Mouse (Mus musculus): ENCODE data around the gene Smim22.

Gene Smim22

DNA sequence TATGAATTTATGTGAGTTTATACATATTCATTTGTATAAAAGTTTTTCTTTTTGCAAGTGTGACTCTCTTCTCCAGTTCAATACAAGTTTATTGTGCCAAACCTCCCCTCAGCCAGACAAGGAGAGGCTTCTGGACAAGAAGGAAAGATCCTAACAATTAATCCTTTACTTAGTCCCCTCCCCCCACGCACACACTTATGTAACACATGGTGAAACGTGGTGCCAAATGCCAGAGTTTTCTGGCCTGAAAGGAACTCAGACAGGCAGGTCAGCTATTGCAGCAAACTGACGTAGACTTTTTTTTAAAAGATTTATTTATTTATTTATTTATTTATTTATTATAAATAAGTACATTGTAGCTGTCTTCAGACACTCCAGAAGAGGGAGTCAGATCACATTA lies 6.5 kb upstream of the Smim22 start:
- in situ Hi-C loops (cut with MboI; ENCODE audit: unreplicated experiment in 2 of 2) = no loop called here

DNA sequence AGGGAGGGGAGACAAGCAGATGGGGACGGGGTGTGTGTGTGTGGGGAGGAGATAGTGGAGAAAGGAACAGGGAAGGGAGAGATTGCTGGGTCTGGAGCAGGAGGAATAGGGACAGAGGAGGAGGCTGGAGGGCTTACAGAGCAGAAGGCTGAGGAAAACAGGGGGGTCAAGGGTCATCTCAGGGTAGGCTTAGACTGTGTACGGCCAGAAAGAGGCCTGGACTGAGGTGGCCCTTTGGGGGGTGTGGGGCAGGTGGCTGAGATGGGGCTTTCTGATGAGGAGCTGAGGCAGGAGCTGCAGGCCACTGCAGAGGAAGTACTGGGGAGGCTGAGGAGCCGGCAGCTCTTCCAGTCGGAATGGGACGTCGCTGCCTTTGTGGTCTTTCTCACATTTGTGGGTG lies 404 bp downstream of the Smim22 start:
- in situ Hi-C loops (cut with MboI; ENCODE audit: unreplicated experiment in 2 of 2) = loop anchor here in 1 of 2 experiments (5.0 kb wide), 1 partner anchor 40 kb away; no protein-coding TSS in a partner anchor

DNA sequence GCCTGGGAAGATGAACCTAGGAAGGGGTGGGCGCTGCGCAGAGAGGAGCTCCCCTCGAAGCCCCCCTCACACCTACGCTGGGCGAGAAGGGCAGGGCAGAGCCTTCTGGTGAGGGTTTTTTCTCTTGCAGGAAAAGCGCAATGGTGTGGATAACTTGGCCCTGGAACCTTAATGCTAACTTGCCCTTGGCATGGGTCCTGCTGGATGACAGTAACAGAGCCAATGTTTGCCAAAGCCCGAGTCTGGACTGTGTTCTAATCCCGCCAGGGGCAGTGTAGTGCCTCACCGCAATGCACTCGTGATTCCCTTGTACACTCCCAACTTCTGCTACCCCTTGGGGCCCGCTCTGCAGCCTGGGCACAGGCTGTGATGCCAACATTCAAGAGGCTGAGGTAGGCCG lies 988 bp downstream of the Smim22 start:
- in situ Hi-C loops (cut with MboI; ENCODE audit: unreplicated experiment in 2 of 2) = loop anchor here in 1 of 2 experiments (5.0 kb wide), 1 partner anchor 41 kb away; no protein-coding TSS in a partner anchor

DNA sequence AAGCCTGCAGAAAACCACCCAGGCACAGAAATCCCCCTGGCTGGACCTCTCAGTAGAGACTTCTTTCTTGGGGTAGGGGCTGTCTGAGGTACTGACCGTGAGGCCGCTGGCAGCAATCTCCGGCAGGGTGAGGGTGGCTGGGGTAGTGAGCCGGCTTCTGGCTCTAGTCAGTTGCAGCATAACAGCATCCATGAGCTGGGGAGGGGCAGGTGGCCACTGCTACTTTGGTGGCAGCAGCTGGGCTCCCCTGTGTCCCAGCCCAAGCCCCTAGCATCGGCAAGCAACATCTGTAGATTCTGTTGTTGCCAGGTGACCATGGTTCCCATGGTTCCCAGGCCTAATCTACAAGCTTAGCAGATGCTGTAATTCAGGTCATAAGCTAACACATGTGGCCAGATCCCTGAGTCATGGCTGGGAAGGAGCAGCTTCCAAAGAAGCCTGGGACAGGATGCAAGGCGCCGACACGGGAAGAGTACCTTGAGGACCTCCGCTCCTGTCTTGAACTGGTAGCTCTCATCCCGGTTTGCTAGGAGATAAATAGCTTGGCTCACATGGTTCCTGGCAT lies 3.4 kb downstream of the Smim22 start:
- in situ Hi-C loops (cut with MboI; ENCODE audit: unreplicated experiment in 2 of 2) = loop anchor here in 1 of 2 experiments (5.0 kb wide), 1 partner anchor 33 kb away; no protein-coding TSS in a partner anchor

DNA sequence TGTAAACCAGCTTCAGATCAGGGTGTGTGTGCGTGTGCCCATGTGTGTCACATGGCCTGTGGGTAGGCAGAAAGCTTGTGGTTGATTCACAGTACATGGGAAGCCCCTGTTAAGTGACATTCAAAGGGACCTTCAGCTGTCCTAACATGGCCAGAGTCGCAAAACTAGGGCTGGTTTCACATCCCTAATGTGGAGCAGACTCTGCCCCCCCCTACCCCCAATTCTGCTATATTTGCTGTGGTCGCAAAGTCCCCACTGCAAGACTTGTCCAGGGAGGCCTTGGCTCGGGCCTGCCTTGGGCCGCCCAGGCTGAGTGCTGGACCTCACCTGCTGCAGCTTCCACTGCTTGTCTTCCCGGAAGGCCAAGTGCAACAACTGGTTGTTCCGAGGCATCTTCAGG lies 4.2 kb downstream of the Smim22 start:
- in situ Hi-C loops (cut with MboI; ENCODE audit: unreplicated experiment in 2 of 2) = loop anchor here in 1 of 2 experiments (5.0 kb wide), 1 partner anchor 34 kb away; no protein-coding TSS in a partner anchor

DNA sequence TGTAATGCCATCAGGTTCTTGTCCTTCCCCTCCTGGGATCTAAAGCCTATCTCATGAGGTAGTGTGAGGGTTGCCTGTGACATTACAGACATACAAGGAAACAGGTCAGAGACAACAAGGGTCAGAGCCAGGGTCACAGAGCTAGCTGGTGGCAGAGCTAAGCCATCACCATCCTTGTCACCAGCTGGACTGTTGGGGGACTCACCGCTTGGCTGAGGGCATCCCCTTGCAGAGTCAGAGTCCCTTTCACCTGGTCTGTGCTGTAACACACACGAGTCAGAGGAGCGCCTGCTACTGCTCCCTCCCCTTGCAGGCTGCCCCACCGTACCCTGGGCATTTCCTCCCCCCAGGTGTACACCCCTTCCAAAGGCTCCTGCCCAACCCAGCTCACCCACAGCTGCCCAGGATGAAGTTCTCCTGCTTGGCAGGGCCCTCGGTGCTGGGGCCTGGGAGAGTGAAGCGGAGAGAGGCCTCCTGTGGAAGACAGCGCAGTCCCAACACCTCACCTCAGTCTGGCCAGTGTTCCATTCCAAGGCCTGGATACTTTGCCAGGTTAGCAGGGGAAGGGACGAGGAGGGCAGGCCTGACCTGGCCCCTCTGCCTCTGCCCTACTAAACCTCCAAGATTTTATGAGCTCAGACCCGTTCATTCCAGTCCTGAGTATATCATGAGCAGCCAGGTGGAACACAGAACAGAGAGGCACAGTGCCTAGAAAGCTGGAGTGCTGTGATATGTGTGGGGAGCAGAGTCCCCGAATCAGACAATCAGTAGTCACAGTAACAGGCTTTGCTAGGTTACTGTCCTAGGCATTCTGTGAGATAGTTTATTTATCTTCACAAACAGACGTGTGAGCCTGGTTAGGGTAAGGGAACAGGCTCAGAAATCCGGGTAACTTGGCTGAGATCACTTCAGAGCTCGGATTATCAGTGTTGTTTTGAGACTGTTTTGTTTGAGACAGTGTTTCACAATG lies 5.2 kb downstream of the Smim22 start:
- in situ Hi-C loops (cut with MboI; ENCODE audit: unreplicated experiment in 2 of 2) = loop anchor here in 1 of 2 experiments (5.0 kb wide), 1 partner anchor 35 kb away; no protein-coding TSS in a partner anchor

DNA sequence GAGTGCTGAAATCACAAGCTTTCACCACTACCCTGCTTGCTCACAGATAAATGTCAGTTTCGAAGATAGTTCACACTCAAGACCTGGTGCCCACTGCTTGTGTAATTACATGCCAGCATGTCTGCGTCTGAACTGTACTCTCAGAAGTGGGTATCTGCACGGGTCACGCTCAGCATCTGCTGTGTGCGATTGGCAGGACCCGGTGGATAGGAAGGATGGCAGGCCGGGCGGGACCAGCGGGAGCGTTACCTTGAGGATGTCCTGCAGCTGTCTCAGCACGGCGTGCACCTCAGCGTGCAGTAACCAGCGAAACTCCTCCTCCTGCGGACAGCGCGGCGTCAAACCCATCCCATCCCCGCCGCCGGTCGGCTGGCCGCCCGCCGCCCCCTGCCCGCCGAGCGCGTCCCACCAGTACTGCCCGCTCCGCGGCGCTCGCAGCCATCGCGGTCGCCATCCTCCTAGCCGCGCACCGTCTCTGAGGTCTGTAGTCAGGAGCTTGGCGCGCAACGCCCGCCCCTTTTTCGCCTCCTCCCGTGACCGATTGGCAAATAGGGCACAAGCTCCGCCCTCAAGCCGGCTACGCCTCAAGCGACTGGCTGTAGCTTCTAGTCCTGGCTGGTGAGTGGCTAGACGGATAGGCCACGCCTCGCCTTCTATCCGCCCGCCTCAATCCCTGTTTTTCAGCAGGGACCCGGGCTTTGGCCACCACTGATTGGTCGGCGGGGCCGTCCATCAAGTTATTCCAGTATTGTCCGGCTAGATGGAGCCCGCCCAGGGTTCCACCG lies 6.2 kb downstream of the Smim22 start, which contains the start of gene Rogdi:
Gene Rogdi (minus strand): TSS at position 500 of the 785 bp plus-strand sequence.
- in situ Hi-C loops (cut with MboI; ENCODE audit: unreplicated experiment in 2 of 2) = loop anchor here in 1 of 2 experiments (5.0 kb wide), 1 partner anchor 36 kb away; no protein-coding TSS in a partner anchor

DNA sequence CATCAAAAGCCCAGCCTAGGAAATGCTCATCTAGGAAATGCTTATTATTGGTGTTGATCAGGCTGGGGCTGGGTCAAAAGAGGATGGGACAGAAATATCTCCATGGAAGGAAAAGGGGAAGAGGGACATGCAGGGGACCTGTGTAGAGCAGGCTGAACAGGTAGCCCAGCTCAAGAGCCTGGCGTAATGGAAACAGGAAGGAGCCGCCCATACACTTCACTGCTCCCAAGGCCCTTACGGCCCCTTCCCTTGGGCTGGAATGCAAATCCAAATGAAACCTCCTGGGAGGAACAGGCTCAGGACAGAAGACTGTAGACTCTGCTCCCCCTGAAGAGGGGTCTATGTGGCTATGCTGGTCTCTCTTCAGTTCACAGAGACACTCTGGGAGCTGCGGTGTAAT lies 7.5 kb downstream of the Smim22 start:
- in situ Hi-C loops (cut with MboI; ENCODE audit: unreplicated experiment in 2 of 2) = loop anchor here in 1 of 2 experiments (5.0 kb wide), 1 partner anchor 37 kb away; no protein-coding TSS in a partner anchor

DNA sequence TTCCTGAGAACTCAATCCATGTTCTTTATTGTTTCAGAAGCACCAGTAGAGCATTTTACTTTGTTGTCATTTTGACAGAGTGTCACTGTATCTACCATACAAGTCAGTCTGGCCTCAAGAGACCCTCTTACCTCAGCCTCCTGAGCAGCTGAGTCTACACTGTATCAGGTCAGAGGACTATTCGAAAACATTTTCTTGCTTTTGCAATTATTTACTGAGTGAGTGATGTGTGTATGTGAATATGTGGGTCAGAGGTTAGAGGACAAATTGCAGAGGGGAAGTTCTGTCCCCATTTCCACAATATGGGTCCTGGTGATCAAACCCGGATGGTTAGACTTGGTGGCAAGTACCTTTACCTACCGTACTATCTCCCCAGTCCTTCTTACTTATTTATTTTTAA lies 16.9 kb downstream of the Smim22 start:
- in situ Hi-C loops (cut with MboI; ENCODE audit: unreplicated experiment in 2 of 2) = no loop called here

DNA sequence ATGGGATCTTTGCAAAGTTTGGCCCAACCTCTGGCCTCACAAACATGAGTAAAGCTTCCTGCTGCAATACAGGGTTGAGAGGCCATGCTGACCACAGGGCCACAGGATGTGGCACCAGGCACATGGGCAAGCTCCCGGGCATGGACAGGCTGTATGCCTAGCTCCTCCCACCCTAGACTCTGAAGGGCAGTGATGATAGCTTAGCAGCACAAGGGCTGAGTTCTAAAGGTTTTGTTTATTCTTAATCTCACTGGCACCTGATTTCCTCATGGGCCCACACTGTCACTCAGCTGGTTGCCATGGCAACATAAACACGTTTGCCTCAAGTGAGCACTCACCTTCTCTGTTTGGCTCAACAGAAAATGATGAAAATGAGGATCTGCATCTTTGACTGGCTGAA lies 22.8 kb downstream of the Smim22 start:
- in situ Hi-C loops (cut with MboI; ENCODE audit: unreplicated experiment in 2 of 2) = no loop called here

DNA sequence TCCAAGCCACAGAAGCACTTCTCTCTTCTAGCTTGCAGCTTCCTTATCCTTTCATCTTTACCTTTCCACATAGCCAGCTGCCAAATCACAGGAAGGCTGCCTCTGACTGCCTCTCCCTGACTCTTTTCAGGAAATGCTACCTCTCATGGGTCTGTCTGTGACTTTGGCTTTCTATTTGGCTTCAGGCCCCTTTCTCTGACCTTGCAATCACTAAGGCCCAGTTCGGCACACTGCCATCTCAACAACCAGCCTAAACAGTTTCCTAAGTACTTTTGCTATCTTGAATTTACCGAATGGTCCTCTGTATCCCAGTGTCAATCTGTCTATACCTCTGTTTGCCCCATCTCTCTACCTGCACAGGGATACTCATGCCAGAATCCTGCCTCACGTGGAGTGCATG lies 28.5 kb downstream of the Smim22 start:
- in situ Hi-C loops (cut with MboI; ENCODE audit: unreplicated experiment in 2 of 2) = no loop called here

DNA sequence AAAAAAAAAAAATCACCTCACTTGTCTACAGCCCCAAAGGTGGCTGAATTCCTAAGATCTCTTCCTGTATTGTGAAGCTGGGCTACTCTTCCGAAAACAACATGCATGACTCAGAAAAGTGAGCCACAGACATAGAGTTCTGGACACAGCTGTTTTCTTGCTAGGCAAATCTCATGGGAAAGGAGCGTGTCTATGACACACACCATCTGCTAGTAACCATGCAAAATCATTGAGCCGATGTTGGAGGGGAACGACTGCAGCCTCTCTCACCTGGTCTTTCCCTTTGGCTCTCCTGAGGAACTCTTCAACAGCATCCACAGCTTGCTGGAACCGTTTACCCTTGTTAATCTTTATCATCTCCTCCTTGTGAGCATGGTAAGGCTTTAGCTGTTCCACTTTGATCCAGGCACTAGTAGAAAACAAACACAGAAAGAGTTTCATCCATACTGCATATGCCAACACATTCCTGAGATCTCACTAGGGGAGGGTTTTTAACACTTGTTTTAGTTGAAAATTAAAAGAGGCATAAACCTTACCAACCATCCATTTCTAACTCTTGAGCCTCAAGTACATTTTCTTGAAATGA lies 29.7 kb downstream of the Smim22 start:
- in situ Hi-C loops (cut with MboI; ENCODE audit: unreplicated experiment in 2 of 2) = no loop called here

DNA sequence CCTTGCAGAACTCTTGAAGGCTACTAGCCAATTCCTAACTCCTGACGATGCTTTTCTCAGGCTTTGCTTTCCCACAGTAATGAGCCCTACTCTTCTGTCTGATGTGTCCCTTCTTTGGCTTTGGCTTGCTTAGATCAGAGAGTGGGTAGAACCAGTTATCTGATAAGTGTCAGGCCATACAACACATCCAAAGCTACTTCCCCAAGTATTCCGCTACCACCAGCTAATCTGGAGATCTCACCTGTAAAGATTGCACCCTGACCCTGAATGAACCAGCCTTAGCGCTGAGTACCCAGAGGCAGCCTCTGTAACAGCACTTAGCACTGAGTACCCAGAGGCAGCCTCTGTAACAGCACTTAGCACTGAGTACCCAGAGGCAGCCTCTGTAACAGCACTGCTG lies 38.2 kb downstream of the Smim22 start:
- in situ Hi-C loops (cut with MboI; ENCODE audit: unreplicated experiment in 2 of 2) = no loop called here

DNA sequence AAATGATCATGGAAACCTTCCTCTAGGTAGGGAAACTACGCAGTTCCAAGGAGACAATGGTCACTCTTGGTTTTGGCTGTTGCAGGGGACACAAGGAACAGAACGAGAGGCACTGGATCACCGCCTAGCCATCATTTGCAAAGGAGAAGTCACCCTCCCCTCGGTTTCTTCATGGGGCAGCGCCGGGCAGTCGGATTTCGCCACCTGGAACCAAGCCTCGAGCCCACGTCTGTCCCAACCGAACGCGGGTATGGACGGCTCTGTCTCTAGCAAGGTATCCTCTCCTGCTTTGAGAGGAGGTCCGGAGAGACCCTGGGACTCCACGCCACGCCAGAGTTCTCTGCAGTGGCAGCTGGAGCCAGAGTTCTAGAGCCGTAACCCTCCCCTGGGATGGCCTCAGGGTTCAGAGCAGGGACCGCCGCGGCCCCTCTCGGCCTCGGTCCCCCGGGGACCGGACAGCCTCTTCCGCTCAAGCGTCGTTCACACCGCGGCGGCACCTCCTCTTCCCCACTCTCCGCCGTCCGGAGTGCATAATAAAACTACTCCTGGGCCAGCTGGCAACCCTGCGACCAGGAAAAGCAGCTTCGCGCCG lies 42.2 kb downstream of the Smim22 start:
- in situ Hi-C loops (cut with MboI; ENCODE audit: unreplicated experiment in 2 of 2) = no loop called here

DNA sequence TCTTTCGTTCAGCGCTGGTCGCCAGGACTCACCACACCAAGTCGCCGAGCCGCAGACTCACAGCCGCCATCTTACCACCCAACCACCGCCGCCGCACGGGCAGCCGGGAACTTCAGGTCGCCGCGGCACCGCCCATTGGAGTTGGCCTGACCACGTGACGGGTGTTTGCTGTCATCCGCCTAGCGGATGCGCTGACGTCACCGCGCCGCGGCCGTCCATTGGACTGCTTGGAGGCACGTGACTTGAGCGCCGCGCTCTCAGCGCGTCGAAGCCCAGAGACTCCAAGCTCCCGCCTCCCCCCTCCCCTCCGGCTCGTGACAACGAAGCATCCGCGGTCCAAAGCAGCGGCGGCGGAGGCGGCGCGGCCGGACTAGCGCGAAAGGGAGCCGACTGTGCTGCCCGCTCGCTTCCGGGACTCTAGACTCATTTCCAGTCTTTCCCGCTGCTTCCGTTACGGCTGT lies 42.7 kb downstream of the Smim22 start, which contains the start of the genes Glyr1 and Ubn1:
Gene Glyr1 (minus strand): TSS at position 90 of the 461 bp plus-strand sequence.
Gene Ubn1 (plus strand): TSS at position 284 of the 461 bp plus-strand sequence.
- in situ Hi-C loops (cut with MboI; ENCODE audit: unreplicated experiment in 2 of 2) = loop anchor here in 1 of 2 experiments (10.0 to 25.0 kb wide), 2 partner anchors 145 to 938 kb away; no protein-coding TSS in a partner anchor

DNA sequence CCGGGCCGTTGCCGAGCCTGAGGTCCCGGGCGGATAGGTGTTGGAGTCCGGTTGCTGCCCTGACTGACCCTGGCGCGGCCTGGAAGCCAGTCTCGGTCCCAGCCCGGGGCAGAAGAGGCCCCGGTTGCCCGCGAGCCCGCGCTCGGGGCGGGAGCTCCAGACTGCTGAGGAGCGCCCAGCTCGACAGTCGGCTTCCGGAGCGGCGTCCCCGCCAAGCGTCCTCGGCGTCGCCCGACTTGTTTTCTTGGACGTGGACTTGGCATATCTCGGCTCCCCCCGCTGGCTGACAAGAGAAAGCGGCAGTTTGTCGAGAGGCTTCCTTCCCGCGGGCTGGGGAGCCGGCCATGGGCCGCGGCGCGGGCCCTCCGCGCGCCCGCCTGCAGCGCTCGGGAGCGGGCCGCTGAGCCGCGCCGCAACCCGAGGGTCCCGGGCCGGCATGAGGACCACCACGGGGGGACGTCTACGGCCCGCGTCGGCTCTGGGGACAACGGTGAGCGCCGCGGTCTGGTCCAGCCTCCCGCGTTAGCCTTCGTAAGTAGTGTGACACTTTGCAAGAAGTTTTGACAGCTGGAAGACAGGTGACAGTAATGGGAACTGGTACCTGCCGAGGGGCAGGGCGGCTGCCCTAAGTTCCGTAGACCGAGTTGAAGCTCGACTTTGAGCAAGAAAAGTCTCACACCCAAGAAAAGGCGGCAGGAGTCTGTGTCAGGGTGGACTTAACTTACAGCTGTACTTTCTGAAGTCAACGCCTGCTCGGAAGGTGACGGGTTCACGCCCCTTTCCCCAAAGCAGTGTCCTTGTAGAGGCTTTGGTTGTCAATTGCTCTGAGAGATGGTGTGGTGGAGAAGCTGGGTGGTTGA lies 43.4 kb downstream of the Smim22 start:
- in situ Hi-C loops (cut with MboI; ENCODE audit: unreplicated experiment in 2 of 2) = loop anchor here in 1 of 2 experiments (10.0 to 25.0 kb wide), 2 partner anchors 144 to 938 kb away; no protein-coding TSS in a partner anchor
